Mouse (Mus musculus) forebrain, embryonic 16.5 days (tissue): ENCODE measurements around the gene Ada. TPM values are rescaled to one million over a fixed set of nuclear protein-coding genes. Genes with fewer than 3 reads are reported as not detected.

Source experiments
- ATAC-seq: fragments of 200-750 bp; cut with Nextera tagmentation; 2 replicates; pipeline ENCODE4 v1.8.0; 2017; ENCODE audit warnings: mild to moderate bottlenecking, moderate library complexity
- H3K27ac ChIP-seq: fragments of 300-500 bp; sonication (generic); 2 replicates; pipeline ENCODE4 v1.5.1; 2014; ENCODE audit warnings: low read length, control low read depth
- H3K27me3 ChIP-seq: fragments of 300-500 bp; sonication (generic); replicated peaks from 2 replicates; pipeline ENCODE4 v1.6.1; 2014; ENCODE audit warnings: low read length; ENCODE audit not compliant: control insufficient read depth, insufficient read depth
- H3K36me3 ChIP-seq: fragments of 300-500 bp; sonication (generic); 2 replicates; pipeline ENCODE4 v1.6.1; 2014; ENCODE audit not compliant: control insufficient read depth, insufficient read depth
- H3K4me1 ChIP-seq: fragments of 300-500 bp; sonication (generic); replicated peaks from 2 replicates; pipeline ENCODE4 v1.6.1; 2014; ENCODE audit warnings: low read length; ENCODE audit not compliant: control insufficient read depth, insufficient read depth
- H3K4me2 ChIP-seq: fragments of 300-500 bp; sonication (generic); 2 replicates; pipeline ENCODE4 v1.6.1; 2014; ENCODE audit warnings: mild to moderate bottlenecking, low read length, control low read depth
- H3K4me3 ChIP-seq: fragments of 300-500 bp; sonication (generic); replicated peaks from 2 replicates; pipeline ENCODE4 v1.5.1; 2014; ENCODE audit warnings: mild to moderate bottlenecking, low read length, control low read depth
- H3K9ac ChIP-seq: fragments of 300-500 bp; sonication (generic); replicated peaks from 2 replicates; pipeline ENCODE4 v1.6.1; 2014; ENCODE audit warnings: low read depth, low read length, control low read depth
- H3K9me3 ChIP-seq: fragments of 300-500 bp; sonication (generic); 2 replicates; pipeline ENCODE4 v1.6.1; 2016; ENCODE audit warnings: low read length; ENCODE audit not compliant: control insufficient read depth
- WGBS: fragments of 180-500 bp; shearing (Covaris S2); extraction: QIAGEN DNeasy Blood & Tissue Kit; methylation state at CpG from one replicate; pipeline ENCODE4 v1.1.7; 2014; 5-methylcytosine and 5-hydroxymethylcytosine counted together
- polyA plus RNA-seq: library from polyadenylated mRNA; unstranded; fragments of >200 nt; fragmentation: Nextera tagmentation; extraction: Ambion mirVana; gene quantifications from 2 replicates; pipeline ENCODE4 v1.2.1, GENCODE M21; 2015

The Ada gene
- polyA plus RNA-seq, 1 experiment from 2014 or later, result 5.2 TPM

DNA sequence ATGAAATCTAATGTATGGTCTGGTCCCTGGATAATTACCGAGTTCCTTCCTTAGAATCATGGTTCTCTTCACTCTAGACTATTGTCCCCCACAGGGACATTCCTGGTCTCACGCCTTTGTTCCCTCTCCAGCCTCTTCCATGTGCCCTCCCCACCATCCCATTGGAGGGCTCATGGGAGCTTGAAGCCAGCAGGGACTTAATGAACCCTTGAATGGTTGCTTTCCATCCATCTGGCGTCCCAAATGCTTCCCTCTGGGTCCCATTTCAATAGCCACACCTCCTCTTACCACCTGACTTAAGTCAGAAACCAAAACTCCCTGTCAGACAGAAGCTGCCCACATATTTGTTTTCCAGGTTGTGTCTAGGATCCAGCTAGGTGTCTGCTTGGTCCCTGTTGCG, 30.4 kb downstream of the Ada start:
- Histone ChIP-seq H3K4me3 (no peak overlapping the region), H3K36me3 (no peaks in the 10 kb centered on the region), H3K27me3 (no peaks in the 10 kb centered on the region), H3K9ac (no peak overlapping the region), H3K9me3 (no peaks in the 10 kb centered on the region), H3K4me2 (no peak overlapping the region), H3K27ac (no peak overlapping the region), H3K4me1 (peaks cover 26% of the 10 kb centered on the region)
- 40% methylated on average over 4 of the region's 4 CpGs for WGBS
- no peak; the same call in none of the 2 replicates for ATAC-seq

DNA sequence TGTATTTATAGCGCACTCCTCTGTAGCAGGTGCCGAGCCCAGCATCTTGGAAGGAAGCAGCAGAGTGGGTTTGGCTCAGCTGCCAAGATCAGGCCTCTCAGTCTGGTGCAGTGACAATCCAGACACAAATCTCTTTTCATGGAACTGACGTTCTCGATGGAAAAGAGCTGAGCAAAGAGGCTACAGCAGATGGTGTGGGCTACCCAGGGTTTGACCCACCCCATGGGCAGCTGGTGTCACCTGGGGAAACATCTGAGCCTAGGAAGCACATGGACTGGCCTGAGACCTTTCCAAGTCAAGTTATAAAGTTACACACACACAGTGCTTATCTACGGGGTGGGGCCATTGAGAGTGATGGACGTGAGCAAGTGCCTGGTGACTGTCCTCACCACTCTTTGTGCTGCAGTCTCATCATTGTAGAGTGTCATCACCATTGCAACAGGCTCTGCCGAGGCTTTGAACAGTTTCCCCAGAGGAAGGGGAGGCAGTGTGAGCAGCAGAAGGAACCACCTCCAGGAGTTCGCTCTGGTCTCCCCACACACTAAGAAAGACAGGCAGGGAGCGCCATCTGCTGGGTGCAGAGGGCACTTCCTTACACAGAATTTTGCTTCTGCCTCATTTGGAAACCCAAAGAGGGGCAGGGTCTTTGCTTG, 31.0 kb downstream of the Ada start:
- no peak overlapping the region for H3K4me2 ChIP-seq
- peak; percentile 87 for ATAC-seq
- 29% methylated on average over 9 of the region's 9 CpGs for WGBS
- H3K27me3 ChIP-seq, result no peaks in the 10 kb centered on the region
- H3K36me3 ChIP-seq, result no peaks in the 10 kb centered on the region
- no peaks in the 10 kb centered on the region for H3K9me3 ChIP-seq
- peaks cover 26% of the 10 kb centered on the region for H3K4me1 ChIP-seq
- no peak overlapping the region for H3K4me3 ChIP-seq
- H3K9ac ChIP-seq, result no peak overlapping the region
- no peak overlapping the region for H3K27ac ChIP-seq

DNA sequence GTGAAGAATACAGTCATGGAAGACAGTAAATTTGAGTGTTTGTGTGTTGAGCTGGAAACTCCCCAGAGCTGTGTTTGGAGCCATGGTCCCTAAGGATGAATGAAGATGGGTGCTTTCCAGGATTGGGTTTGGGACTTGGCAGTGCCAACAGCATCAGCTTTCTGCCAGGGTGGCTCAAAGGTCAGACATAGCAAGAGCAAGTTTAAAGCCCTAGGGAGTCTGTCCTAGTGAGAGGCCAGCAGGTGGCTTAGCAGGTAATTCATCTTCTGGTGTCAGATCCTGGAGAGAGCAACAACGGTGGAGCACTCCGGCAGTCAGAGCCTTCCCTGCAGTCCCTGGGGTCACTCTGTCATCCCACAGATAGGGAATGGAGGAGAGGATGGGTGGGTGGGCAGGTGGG, 31.5 kb downstream of the Ada start:
- Histone ChIP-seq H3K9ac (no peak overlapping the region), H3K4me2 (no peak overlapping the region), H3K9me3 (no peaks in the 10 kb centered on the region), H3K36me3 (no peaks in the 10 kb centered on the region), H3K4me3 (no peak overlapping the region), H3K4me1 (peaks cover 26% of the 10 kb centered on the region), H3K27me3 (no peaks in the 10 kb centered on the region), H3K27ac (0 out of 2 replicates have a peak overlapping the region, but pooled peaks have one; percentile 10)
- no peak for ATAC-seq
- 72% methylated on average over 2 of the region's 2 CpGs for WGBS

DNA sequence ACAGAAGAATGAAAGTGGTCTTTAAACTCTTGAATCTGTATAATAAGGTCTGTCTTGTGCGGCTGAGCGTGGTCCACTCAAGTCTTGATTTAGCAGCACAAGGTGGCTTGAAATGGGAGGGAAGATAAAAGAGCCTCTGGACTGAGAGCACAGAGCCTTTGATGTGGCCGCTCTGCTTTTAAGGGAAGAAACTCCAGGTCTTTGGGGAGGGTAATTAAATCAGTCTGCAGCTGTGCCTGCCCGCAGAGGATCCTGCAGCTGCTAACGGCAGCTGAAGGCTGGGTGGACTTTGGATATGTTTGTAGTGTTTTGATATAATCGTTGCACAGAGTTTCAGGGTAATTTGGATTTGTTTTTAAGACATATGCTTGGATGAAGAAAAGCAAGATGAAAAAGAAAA, 33.2 kb downstream of the Ada start:
- Histone ChIP-seq H3K9me3 (no peaks in the 10 kb centered on the region), H3K4me2 (no peak overlapping the region), H3K4me1 (peaks cover 15% of the 10 kb centered on the region), H3K9ac (no peak overlapping the region), H3K36me3 (no peaks in the 10 kb centered on the region), H3K4me3 (no peak overlapping the region), H3K27ac (no peak overlapping the region), H3K27me3 (no peaks in the 10 kb centered on the region)
- 9% methylated on average over 6 of the region's 6 CpGs for WGBS
- no peak for ATAC-seq

DNA sequence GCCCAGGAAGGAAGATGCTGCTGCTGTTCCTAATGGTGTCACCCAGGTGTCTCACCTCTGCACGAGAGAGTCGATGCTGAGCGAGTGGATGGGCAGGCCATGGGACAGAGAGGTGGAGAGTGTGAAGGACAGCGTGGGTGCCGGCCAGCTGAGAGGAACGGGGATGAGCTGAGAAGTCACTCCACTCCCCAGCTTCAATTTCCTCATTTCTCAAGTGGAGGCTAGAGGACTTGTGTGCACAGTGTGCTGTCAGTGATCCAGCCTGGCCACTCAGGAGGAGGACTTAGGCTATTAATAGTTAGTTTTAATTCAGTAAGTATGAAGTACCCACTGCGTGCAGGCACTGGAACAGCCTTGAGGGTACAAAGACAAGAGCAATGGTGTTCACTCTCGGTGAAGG, 33.6 kb downstream of the Ada start:
- Histone ChIP-seq H3K4me2 (no peak overlapping the region), H3K27me3 (no peaks in the 10 kb centered on the region), H3K36me3 (no peaks in the 10 kb centered on the region), H3K9me3 (no peaks in the 10 kb centered on the region), H3K27ac (no peak overlapping the region), H3K4me3 (no peak overlapping the region), H3K9ac (no peak overlapping the region), H3K4me1 (peaks cover 15% of the 10 kb centered on the region)
- ATAC-seq, result no peak
- 54% methylated on average over 8 of the region's 8 CpGs for WGBS

DNA sequence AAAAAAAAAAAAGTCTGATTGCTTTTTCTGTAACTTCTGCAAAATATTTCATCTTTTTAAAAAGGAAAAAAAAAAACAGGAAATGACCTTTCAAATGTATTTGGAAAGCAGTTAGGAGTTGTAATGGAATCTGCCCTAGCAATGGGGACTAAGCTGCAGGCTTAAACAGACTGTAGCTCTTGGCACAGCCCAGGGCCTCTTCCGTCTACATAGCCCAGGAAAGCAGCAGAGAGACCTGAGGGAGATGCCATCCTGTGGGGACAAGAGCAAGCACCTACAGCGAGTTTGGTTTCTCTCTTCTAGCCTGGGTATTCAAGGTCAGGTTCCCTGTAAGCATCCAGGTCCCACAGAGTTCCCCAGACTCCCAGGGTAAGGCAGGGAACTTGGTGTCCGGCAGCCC, 36.7 kb downstream of the Ada start:
- Histone ChIP-seq H3K27me3 (no peaks in the 10 kb centered on the region), H3K4me1 (0 out of 2 replicates have a peak, but pooled peaks cover 3% of the 10 kb centered on the region), H3K4me2 (no peak overlapping the region), H3K36me3 (no peaks in the 10 kb centered on the region), H3K4me3 (no peak overlapping the region), H3K9ac (no peak overlapping the region), H3K27ac (no peak overlapping the region), H3K9me3 (no peaks in the 10 kb centered on the region)
- no peak for ATAC-seq
- 75% methylated on average over 3 of the region's 3 CpGs for WGBS

DNA sequence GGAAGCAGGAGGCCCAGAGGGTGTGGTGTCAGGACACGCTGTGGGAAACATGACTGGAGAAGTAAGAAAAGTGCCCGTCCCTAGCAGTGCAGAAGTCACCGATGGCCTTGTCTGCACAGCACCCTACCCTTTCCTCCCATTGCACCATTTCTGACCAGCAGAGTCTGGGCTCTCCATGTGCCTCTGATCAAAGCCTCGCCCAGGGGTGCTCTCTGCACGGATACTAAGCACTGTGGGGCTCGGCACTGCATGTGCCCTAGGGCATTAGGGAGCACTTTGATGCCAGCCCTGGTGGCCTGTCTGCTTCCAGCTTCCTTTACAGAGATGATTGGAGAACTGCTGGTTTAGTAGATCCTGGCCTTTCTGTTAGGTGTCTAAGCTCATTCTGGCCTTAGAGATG, 37.2 kb downstream of the Ada start:
- no peak for ATAC-seq
- Histone ChIP-seq H3K4me3 (no peak overlapping the region), H3K9ac (no peak overlapping the region), H3K4me1 (0 out of 2 replicates have a peak, but pooled peaks cover 3% of the 10 kb centered on the region), H3K36me3 (no peaks in the 10 kb centered on the region), H3K27ac (no peak overlapping the region), H3K4me2 (no peak overlapping the region), H3K27me3 (no peaks in the 10 kb centered on the region), H3K9me3 (no peaks in the 10 kb centered on the region)
- 92% methylated on average over 6 of the region's 6 CpGs for WGBS

DNA sequence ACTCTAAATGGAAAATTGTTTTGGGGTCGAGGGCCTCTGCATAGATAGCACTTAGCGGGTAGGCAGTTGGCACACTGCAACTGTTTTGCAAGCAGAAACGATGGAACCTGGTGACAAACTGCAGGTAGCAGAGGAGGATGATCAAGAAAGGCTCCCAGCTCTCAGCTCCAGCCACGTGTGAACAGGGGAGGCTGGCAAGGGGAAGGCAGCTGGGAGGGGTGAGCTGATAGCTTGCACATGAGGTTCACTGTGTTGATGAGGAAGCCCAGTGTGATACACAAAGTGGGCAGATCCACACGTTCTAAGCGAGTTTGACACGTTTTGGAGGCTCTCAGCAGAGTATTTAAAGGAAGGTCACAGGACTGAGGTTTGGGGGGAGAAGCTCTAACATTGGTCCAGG, 37.6 kb downstream of the Ada start:
- 77% methylated on average over 7 of the region's 7 CpGs for WGBS
- no peaks in the 10 kb centered on the region for H3K9me3 ChIP-seq
- no peak for ATAC-seq

DNA sequence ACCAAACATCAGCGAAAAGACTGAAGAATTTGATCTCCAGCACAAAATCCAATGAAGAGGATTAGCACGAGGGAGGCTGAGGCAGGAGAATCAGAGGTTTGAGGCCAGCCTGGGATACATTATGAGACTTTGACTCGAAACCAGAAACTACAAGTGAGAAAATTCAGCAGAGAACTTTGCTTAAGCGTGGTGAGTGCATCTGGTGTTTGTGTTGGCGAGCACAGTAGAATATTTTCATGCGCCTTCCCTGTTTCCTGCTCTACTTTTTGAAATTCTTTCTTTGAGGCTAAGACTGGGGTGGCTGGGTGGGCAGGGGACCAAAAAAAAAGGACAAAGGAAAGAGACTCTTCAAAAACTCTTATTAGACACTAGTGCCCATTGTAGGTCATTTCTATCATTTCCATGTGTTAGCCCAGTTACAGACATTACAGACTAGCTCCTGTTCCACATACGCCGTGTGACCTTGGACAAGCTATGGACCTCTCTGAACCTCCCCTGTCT, 38.6 kb downstream of the Ada start:
- H3K4me1 ChIP-seq, result 0 out of 2 replicates have a peak, but pooled peaks cover 3% of the 10 kb centered on the region
- no peak overlapping the region for H3K9ac ChIP-seq
- H3K36me3 ChIP-seq, result no peaks in the 10 kb centered on the region
- no peak overlapping the region for H3K4me3 ChIP-seq
- no peaks in the 10 kb centered on the region for H3K9me3 ChIP-seq
- WGBS, result 86% methylated on average over 8 of the region's 8 CpGs
- H3K27me3 ChIP-seq, result no peaks in the 10 kb centered on the region
- no peak for ATAC-seq
- H3K4me2 ChIP-seq, result no peak overlapping the region
- no peak overlapping the region for H3K27ac ChIP-seq

More for the DNA sequence above, 37.6 kb downstream of the Ada start:
- H3K4me2 ChIP-seq, result no peak overlapping the region
- no peaks in the 10 kb centered on the region for H3K36me3 ChIP-seq
- H3K4me3 ChIP-seq, result no peak overlapping the region
- no peak overlapping the region for H3K9ac ChIP-seq
- H3K4me1 ChIP-seq, result 0 out of 2 replicates have a peak, but pooled peaks cover 3% of the 10 kb centered on the region
- H3K27me3 ChIP-seq, result no peaks in the 10 kb centered on the region
- H3K27ac ChIP-seq, result no peak overlapping the region
